Mouse (Mus musculus) hindbrain, embryonic 16.5 days (tissue): ENCODE data around the gene Slc2a1. TPM values are rescaled to one million over a fixed set of nuclear protein-coding genes. Genes with fewer than 3 reads are reported as not detected.
A peak's percentile ranks its signal among the peaks of the same experiment; 100 is the strongest.

Experiments used
- ATAC-seq: fragments of 200-750 bp; cut with Nextera tagmentation; 2 replicates; pipeline ENCODE4 v1.8.0; 2017; ENCODE audit warnings: moderate TSS enrichment, moderate library complexity
- H3K27ac ChIP-seq: fragments of 300-500 bp; sonication (generic); 2 replicates; pipeline ENCODE4 v1.5.1; 2014; ENCODE audit warnings: low read depth, mild to moderate bottlenecking, control low read depth, low read length, moderate library complexity
- H3K27me3 ChIP-seq: fragments of 300-500 bp; sonication (generic); replicated peaks from 2 replicates; pipeline ENCODE4 v1.6.1; 2014; ENCODE audit warnings: low read length; ENCODE audit not compliant: control insufficient read depth, insufficient read depth
- H3K36me3 ChIP-seq: fragments of 300-500 bp; sonication (generic); 2 replicates; pipeline ENCODE4 v1.6.1; 2014; ENCODE audit warnings: mild to moderate bottlenecking, low read length, moderate library complexity, mixed read lengths; ENCODE audit not compliant: control insufficient read depth, insufficient read depth
- H3K4me1 ChIP-seq: fragments of 300-500 bp; sonication (generic); 2 replicates; pipeline ENCODE4 v1.6.1; 2014; ENCODE audit warnings: low read depth, low read length; ENCODE audit not compliant: control insufficient read depth, insufficient read depth
- H3K4me2 ChIP-seq: fragments of 300-500 bp; sonication (generic); 2 replicates; pipeline ENCODE4 v1.6.1; 2014; ENCODE audit warnings: mild to moderate bottlenecking, low read length, control low read depth, moderate library complexity
- H3K4me3 ChIP-seq: fragments of 300-500 bp; sonication (generic); 2 replicates; pipeline ENCODE4 v1.5.1; 2014; ENCODE audit warnings: mild to moderate bottlenecking, low read length, control low read depth, moderate library complexity
- H3K9ac ChIP-seq: fragments of 300-500 bp; sonication (generic); 2 replicates; pipeline ENCODE4 v1.6.1; 2014; ENCODE audit warnings: low read depth, mild to moderate bottlenecking, control low read depth, low read length, moderate library complexity
- H3K9me3 ChIP-seq: fragments of 300-500 bp; sonication (generic); 2 replicates; pipeline ENCODE4 v1.6.1; 2014; ENCODE audit warnings: mild to moderate bottlenecking, low read length, moderate library complexity; ENCODE audit not compliant: control insufficient read depth
- WGBS: fragments of 180-500 bp; shearing (Covaris S2); extraction: QIAGEN DNeasy Blood & Tissue Kit; methylation state at CpG from one replicate; pipeline ENCODE4 v1.1.7; 2014; 5-methylcytosine and 5-hydroxymethylcytosine counted together
- polyA plus RNA-seq: library from polyadenylated mRNA; unstranded; fragments of >200 nt; fragmentation: Nextera tagmentation; extraction: Ambion mirVana; gene quantifications from 2 replicates; pipeline ENCODE4 v1.2.1, GENCODE M21; 2015

The Slc2a1 gene
- polyA plus RNA-seq, 1 experiment from 2014 or later = 100 TPM

DNA sequence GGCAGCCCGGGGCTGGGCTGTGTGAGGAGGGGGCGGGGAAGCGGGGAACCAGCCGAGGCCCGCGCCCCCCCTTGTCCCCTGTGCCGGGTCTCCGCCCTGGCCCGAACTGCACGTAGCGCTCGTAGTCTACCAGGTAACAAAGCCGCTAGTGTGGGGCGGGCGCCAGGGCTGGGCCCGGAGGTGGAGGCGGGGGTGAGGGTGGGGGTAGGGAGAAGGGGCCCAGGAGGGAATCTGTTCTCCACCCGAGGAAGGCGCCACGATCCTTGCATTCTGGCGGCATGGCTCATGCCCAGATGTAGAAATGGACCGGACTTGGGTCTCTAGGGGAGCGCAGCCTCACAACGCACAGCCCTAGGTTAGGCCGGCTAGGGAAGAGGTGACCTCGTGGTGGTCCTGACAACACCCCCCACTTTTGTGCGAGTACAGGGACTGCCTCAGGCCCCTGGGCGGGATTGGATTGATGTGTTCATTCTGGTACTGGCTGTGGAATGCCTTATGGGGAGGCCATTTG, 35.5 kb upstream of the Slc2a1 start:
- H3K27me3 ChIP-seq = peaks cover 6% of the 10 kb centered on the region
- ATAC-seq = 0 out of 2 replicates have a peak, but pooled peaks have one; percentile 19
- no peak overlapping the region for H3K27ac ChIP-seq
- peaks cover 9% of the 10 kb centered on the region for H3K4me1 ChIP-seq
- peak overlapping the region; percentile 47 for H3K4me2 ChIP-seq
- no peaks in the 10 kb centered on the region for H3K9me3 ChIP-seq
- WGBS = 10% methylated on average over 24 of the region's 28 CpGs
- peak overlapping the region; percentile 23 for H3K4me3 ChIP-seq
- H3K36me3 ChIP-seq = no peaks in the 10 kb centered on the region
- H3K9ac ChIP-seq = peak overlapping the region; percentile 18; the same call in 1 of the 2 replicates

- Histone ChIP-seq H3K4me3 (no peak overlapping the region), H3K4me1 (peaks cover 9% of the 10 kb centered on the region), H3K4me2 (no peak overlapping the region), H3K36me3 (no peaks in the 10 kb centered on the region), H3K27ac (no peak overlapping the region), H3K9ac (no peak overlapping the region), H3K27me3 (peaks cover 6% of the 10 kb centered on the region), H3K9me3 (no peaks in the 10 kb centered on the region)
- ATAC-seq = no peak
- 38% methylated on average over 2 of the region's 2 CpGs for WGBS
These were observed 34.9 kb upstream of the Slc2a1 start for GRCm38 (mm10) chr4:119073626-119074025.

GRCm38 (mm10) chr4:119074596-119074995, 33.9 kb upstream of the Slc2a1 start:
- Histone ChIP-seq H3K4me1 (peaks cover 9% of the 10 kb centered on the region), H3K4me2 (no peak overlapping the region), H3K27ac (no peak overlapping the region), H3K9me3 (no peaks in the 10 kb centered on the region), H3K4me3 (no peak overlapping the region), H3K36me3 (no peaks in the 10 kb centered on the region), H3K9ac (no peak overlapping the region), H3K27me3 (peaks cover 6% of the 10 kb centered on the region)
- 25% methylated on average over 6 of the region's 6 CpGs for WGBS
- no peak for ATAC-seq

- H3K27me3 ChIP-seq = peaks cover 6% of the 10 kb centered on the region; the same call in 1 of the 2 replicates
- no peak overlapping the region for H3K4me3 ChIP-seq
- H3K4me1 ChIP-seq = peaks cover 9% of the 10 kb centered on the region
- no peak overlapping the region for H3K9ac ChIP-seq
- no peaks in the 10 kb centered on the region for H3K9me3 ChIP-seq
- H3K4me2 ChIP-seq = no peak overlapping the region
- ATAC-seq = no peak
- H3K36me3 ChIP-seq = no peaks in the 10 kb centered on the region
- 49% methylated on average over 7 of the region's 7 CpGs for WGBS
- no peak overlapping the region for H3K27ac ChIP-seq
These were observed 33.2 kb upstream of the Slc2a1 start for GRCm38 (mm10) chr4:119075273-119075672.

DNA sequence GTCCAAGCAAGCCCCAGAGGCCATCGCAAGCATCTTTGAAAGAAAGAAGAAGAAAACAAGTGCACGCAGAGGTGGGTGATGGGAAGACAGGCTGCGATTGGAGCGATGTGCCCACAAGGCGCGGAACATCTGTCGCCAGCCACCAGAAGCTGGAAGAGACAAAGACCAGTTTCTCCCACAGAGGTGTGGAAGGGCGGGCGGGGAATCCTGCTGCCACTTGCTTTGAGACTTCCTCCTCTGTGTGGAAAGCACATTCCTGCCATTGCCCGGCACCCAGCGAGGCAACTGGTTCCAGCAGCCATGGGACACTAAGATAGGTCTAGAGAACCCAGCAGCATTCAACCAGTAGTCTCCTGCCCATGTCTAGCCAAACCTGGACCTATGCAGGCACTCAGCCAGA, 32.2 kb upstream of the Slc2a1 start:
- peaks cover 6% of the 10 kb centered on the region; the same call in 1 of the 2 replicates for H3K27me3 ChIP-seq
- H3K4me1 ChIP-seq = peaks cover 8% of the 10 kb centered on the region
- no peak overlapping the region for H3K27ac ChIP-seq
- H3K9ac ChIP-seq = no peak overlapping the region
- no peaks in the 10 kb centered on the region for H3K36me3 ChIP-seq
- no peak for ATAC-seq
- no peaks in the 10 kb centered on the region for H3K9me3 ChIP-seq
- H3K4me3 ChIP-seq = no peak overlapping the region
- no peak overlapping the region for H3K4me2 ChIP-seq
- WGBS = 79% methylated on average over 11 of the region's 11 CpGs

- Histone ChIP-seq H3K9me3 (no peaks in the 10 kb centered on the region), H3K27me3 (peaks cover 6% of the 10 kb centered on the region; the same call in 1 of the 2 replicates), H3K27ac (no peak overlapping the region), H3K4me2 (no peak overlapping the region), H3K4me1 (peaks cover 4% of the 10 kb centered on the region; the same call in 1 of the 2 replicates), H3K36me3 (no peaks in the 10 kb centered on the region), H3K9ac (no peak overlapping the region), H3K4me3 (no peak overlapping the region)
- ATAC-seq = peak; percentile 74
- WGBS = 45% methylated on average over 13 of the region's 13 CpGs
These were observed 31.3 kb upstream of the Slc2a1 start for GRCm38 (mm10) chr4:119077084-119077682.

GRCm38 (mm10) chr4:119079928-119080327, 28.6 kb upstream of the Slc2a1 start:
- no peak overlapping the region for H3K27ac ChIP-seq
- no peaks in the 10 kb centered on the region for H3K36me3 ChIP-seq
- no peak overlapping the region for H3K4me2 ChIP-seq
- H3K9me3 ChIP-seq = no peaks in the 10 kb centered on the region
- no peaks in the 10 kb centered on the region for H3K4me1 ChIP-seq
- H3K9ac ChIP-seq = no peak overlapping the region
- no peaks in the 10 kb centered on the region for H3K27me3 ChIP-seq
- no peak for ATAC-seq
- WGBS = 96% methylated on average over 6 of the region's 6 CpGs
- H3K4me3 ChIP-seq = no peak overlapping the region

DNA sequence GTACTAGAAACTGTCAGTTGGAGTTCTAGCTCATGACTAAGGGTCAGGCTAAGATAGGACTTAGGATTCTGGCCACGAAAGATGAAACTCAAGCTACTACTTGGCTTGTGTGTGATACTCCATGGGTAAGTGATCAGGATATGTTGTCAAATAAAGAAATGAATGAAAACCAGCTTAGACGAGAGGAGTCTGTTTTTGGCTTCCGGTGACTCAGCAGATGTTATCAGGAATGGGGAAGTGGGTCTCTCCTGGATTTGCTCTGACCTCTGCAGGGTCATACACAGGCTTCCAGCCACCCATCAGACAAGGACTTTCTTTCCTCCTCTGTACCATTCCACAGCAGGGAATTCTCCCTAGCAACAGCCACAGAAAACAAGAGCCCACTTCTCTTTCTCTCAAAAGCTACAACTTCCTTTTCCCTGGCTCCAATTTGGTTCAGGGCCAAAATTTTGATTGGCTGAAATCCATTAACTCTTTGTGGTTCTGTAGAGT, 25.7 kb upstream of the Slc2a1 start:
- no peaks in the 10 kb centered on the region for H3K4me1 ChIP-seq
- no peaks in the 10 kb centered on the region for H3K36me3 ChIP-seq
- H3K9ac ChIP-seq = no peak overlapping the region
- 0 out of 2 replicates have a peak overlapping the region, but pooled peaks have one; percentile 29 for H3K27ac ChIP-seq
- no peak overlapping the region for H3K4me3 ChIP-seq
- peak; percentile 70; the same call in 1 of the 2 replicates for ATAC-seq
- WGBS = 44% methylated on average over 3 of the region's 3 CpGs
- H3K4me2 ChIP-seq = no peak overlapping the region
- no peaks in the 10 kb centered on the region for H3K27me3 ChIP-seq
- H3K9me3 ChIP-seq = no peaks in the 10 kb centered on the region

GRCm38 (mm10) chr4:119088424-119088823, 20.1 kb upstream of the Slc2a1 start:
- H3K4me2 ChIP-seq = no peak overlapping the region
- H3K36me3 ChIP-seq = no peaks in the 10 kb centered on the region
- H3K4me1 ChIP-seq = no peaks in the 10 kb centered on the region
- H3K4me3 ChIP-seq = no peak overlapping the region
- H3K9me3 ChIP-seq = no peaks in the 10 kb centered on the region
- H3K27me3 ChIP-seq = no peaks in the 10 kb centered on the region
- no peak overlapping the region for H3K27ac ChIP-seq
- H3K9ac ChIP-seq = no peak overlapping the region
- 58% methylated on average over 2 of the region's 2 CpGs for WGBS
- ATAC-seq = no peak
